Mouse (Mus musculus): ENCODE measurements around the gene Vmn2r8.

DNA sequence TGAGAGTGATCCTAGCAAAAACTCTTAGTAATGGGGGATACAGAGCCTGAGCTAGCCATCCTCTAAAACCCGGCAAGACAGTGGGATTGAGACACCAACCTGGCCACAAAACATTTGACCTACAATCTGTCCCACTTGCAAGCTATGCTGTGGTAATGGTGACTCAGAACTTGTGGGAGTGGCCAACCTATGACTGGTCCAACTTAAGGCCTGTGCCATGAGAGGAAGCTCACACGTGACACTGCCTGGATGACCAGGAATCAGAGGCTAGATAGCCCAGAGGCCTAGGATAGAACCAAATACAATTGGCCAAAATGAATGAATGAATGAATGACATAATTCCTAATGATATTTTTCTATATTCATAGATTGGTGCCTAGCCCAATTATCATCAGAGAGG, 66.8 kb downstream of the Vmn2r8 start:
- TF ChIP-seq CTCF (IDR thresholded peaks at IDR 0.05; ENCODE audit: extremely low read depth, insufficient read depth, low read length) (no peak), POLR2A (IDR thresholded peaks at IDR 0.05; ENCODE audit: extremely low read depth, insufficient read depth, low read length) (no peak)
